In the genomic region with DNA sequence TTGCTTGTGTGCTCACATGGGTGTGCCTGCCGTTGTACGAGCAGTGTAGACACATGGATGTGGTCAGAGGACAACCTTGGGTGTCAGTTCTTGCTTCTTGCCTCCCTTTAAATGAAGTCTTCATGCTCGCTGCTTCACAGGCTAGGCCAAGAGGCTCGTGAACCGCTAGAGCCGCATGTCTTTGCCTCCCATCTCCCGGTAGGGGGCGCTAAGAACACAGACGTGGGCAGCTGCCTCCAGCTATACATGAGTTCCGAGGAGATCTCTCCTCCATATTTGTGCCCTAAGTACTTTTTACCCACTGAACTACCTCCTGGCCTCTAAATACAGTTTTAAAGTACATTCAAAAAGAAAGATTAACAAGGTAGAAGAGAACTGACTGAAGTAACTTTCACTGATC, we compare ENCODE assay signal across 8 mouse cellular contexts. TPM values are rescaled to one million over a fixed set of nuclear protein-coding genes. Genes with fewer than 3 reads are reported as not detected.
DNase-seq lines count a peak whose midpoint lies in the region; ATAC-seq and TF ChIP-seq lines count a peak whose summit lies in the region.

No protein-coding gene starts in this region.

- ATAC-seq in hindbrain, embryonic 12.5 days (ENCODE audit: low FRiP score) = no peak; the same call in 1 of the 2 replicates
- peak; percentile 88 for ATAC-seq in intestine, embryonic 15.5 days
- peak; percentile 95 for ATAC-seq in megakaryocyte-erythroid progenitor cell, adult 5-6 weeks (replicated peaks; ENCODE audit: low FRiP score, low TSS enrichment, poor library complexity, severe bottlenecking)

- no peaks in the 10 kb centered on the region for H3K9me3 ChIP-seq in hindbrain, embryonic 10.5 days
- no peaks in the 10 kb centered on the region for H3K9me3 ChIP-seq in hindbrain, embryonic 12.5 days (replicated peaks)
- no peaks in the 10 kb centered on the region for H3K9me3 ChIP-seq in intestine, embryonic 15.5 days

- intact Hi-C loops in left cerebral cortex, postnatal 10 days (cut with DNase I) = loop anchor here (2.0 kb wide), 1 partner anchor 236 kb away; no protein-coding TSS in a partner anchor

- no peaks in the 10 kb centered on the region for H3K36me3 ChIP-seq in hindbrain, embryonic 10.5 days
- H3K36me3 ChIP-seq in hindbrain, embryonic 12.5 days = no peaks in the 10 kb centered on the region
- H3K36me3 ChIP-seq in intestine, embryonic 15.5 days = no peaks in the 10 kb centered on the region
- no peaks in the 10 kb centered on the region for H3K36me3 ChIP-seq in spleen, adult 2 months (ENCODE audit: control insufficient read depth, insufficient read depth, low read length)

- WGBS in hindbrain, embryonic 10.5 days = 9% methylated on average over 10 of the region's 10 CpGs
- 15% methylated on average over 10 of the region's 10 CpGs for WGBS in hindbrain, embryonic 12.5 days
- WGBS in intestine, embryonic 15.5 days = 13% methylated on average over 10 of the region's 10 CpGs
- WGBS in spleen, adult 2 months = 9% methylated on average over 10 of the region's 10 CpGs

- no peak overlapping the region for H3K4me3 ChIP-seq in hindbrain, embryonic 10.5 days
- no peak overlapping the region for H3K4me3 ChIP-seq in hindbrain, embryonic 12.5 days
- no peak overlapping the region for H3K4me3 ChIP-seq in intestine, embryonic 15.5 days (replicated peaks)
- H3K4me3 ChIP-seq in spleen, adult 2 months (ENCODE audit: extremely low read depth, insufficient read depth, insufficient read length) = no peak overlapping the region

- DNase-seq in hindbrain, embryonic 10.5 days (ENCODE audit: low spot score) = peak; percentile 79
- DNase-seq in cerebellum, postnatal 36 days = peak; percentile 75 to 76
- DNase-seq in gastrocnemius, adult 8-10 months (ENCODE audit: low spot score in 2 of 2) = peak; percentile 46 to 51
- peak; percentile 73 to 89 for DNase-seq in left cerebral cortex, postnatal 10 days (ENCODE audit: extremely low spot score in 1 of 2, low spot score in 2 of 2)
- peak; percentile 53 to 78 for DNase-seq in spleen, adult 2 months (ENCODE audit: low read depth in 1 of 2, low spot score in 2 of 2)

- peaks cover 38% of the 10 kb centered on the region for H3K27me3 ChIP-seq in hindbrain, embryonic 10.5 days (ENCODE audit: insufficient read depth, poor library complexity, severe bottlenecking)
- peaks cover 8% of the 10 kb centered on the region for H3K27me3 ChIP-seq in hindbrain, embryonic 12.5 days
- no peaks in the 10 kb centered on the region for H3K27me3 ChIP-seq in intestine, embryonic 15.5 days (replicated peaks)
- H3K27me3 ChIP-seq in spleen, adult 2 months (ENCODE audit: control insufficient read depth, insufficient read depth, low read length) = no peaks in the 10 kb centered on the region

- peak; percentile 94 for TF ChIP-seq CTCF in spleen, adult 2 months (IDR thresholded peaks at IDR 0.05; ENCODE audit: extremely low read depth, insufficient read depth, insufficient read length, insufficient replicate concordance)

- H3K27ac ChIP-seq in hindbrain, embryonic 10.5 days = no peak overlapping the region
- no peak overlapping the region for H3K27ac ChIP-seq in hindbrain, embryonic 12.5 days
- H3K27ac ChIP-seq in intestine, embryonic 15.5 days = no peak overlapping the region
- H3K27ac ChIP-seq in spleen, adult 2 months (ENCODE audit: insufficient read depth, low read length) = no peak overlapping the region

- H3K4me1 ChIP-seq in hindbrain, embryonic 10.5 days (replicated peaks) = no peaks in the 10 kb centered on the region
- H3K4me1 ChIP-seq in hindbrain, embryonic 12.5 days = no peaks in the 10 kb centered on the region
- no peaks in the 10 kb centered on the region for H3K4me1 ChIP-seq in intestine, embryonic 15.5 days (replicated peaks)
- H3K4me1 ChIP-seq in spleen, adult 2 months (ENCODE audit: control insufficient read depth, insufficient read depth, insufficient read length) = no peaks in the 10 kb centered on the region

- no peak overlapping the region for H3K9ac ChIP-seq in hindbrain, embryonic 12.5 days
- H3K9ac ChIP-seq in intestine, embryonic 15.5 days = no peak overlapping the region

- TF ChIP-seq POLR2A in spleen, adult 2 months (IDR thresholded peaks at IDR 0.05; ENCODE audit: low read depth, low read length) = no peak

- H3K4me2 ChIP-seq in hindbrain, embryonic 12.5 days (replicated peaks) = no peak overlapping the region
- H3K4me2 ChIP-seq in intestine, embryonic 15.5 days (replicated peaks) = no peak overlapping the region

RNA-seq across cellular contexts. Expression of gene Helt, which starts 16.7 kb away (rescaled TPM):
- 0.27 and 0.41 TPM in 2 replicates for polyA plus RNA-seq in hindbrain, embryonic 10.5 days (2016; fragmentation: Nextera tagmentation; extraction: Ambion mirVana)
- polyA plus RNA-seq in hindbrain, embryonic 12.5 days (2016; fragmentation: Nextera tagmentation; extraction: Ambion mirVana) = 1.2 and 2.8 TPM in 2 replicates
- 1 to 10 TPM in 2 of 4 experiments, under 1 TPM in 2; 0.75 to 1.7 (median 1.0) TPM for total RNA-seq in gastrocnemius, adult 8-10 months (2022)
- not detected in 2 replicates for polyA plus RNA-seq in intestine, embryonic 15.5 days (2015; fragmentation: Nextera tagmentation; extraction: Ambion mirVana)
- not detected for total RNA-seq in left cerebral cortex, postnatal 10 days (2021)
- not detected in 2 replicates for total RNA-seq in megakaryocyte-erythroid progenitor cell, adult 5-6 weeks (2014; fragmentation: Nextera tagmentation)
- total RNA-seq in megakaryocyte-erythroid progenitor cell, adult 5-6 weeks (2017) = not detected in 2 replicates
- not detected in 2 replicates for polyA plus RNA-seq in spleen, adult 2 months (2012; rRNA removed)
